Mouse (Mus musculus) layer of hippocampus, adult 8-10 months (tissue): ENCODE results near the gene Thumpd1. TPM values are rescaled to one million over a fixed set of nuclear protein-coding genes. Genes with fewer than 3 reads are reported as not detected.
"Not testable (repeated sequence)": the region's sequence is repeated elsewhere in the genome, so short reads cannot be mapped to it uniquely, and the experiment has no call there.

Experiments used
- DNase-seq, 2 experiments: peaks; one replicate each; pipeline ENCODE4 v3.0.0; 2022; ENCODE audit warnings: low spot score in 2 of 2
- total RNA-seq, 4 experiments: library from RNA; stranded (reverse); gene quantifications; 2 replicates each; pipeline ENCODE4 v1.2.4; 2022

Gene Thumpd1
- 10 to 100 TPM; 45.8 to 52.3 (median 50.7) TPM for total RNA-seq

GRCm38 (mm10) chr7:119720253-119720946, at the start of gene Thumpd1:
Gene Thumpd1, minus strand, starts transcription at chr7:119720798.
- DNase-seq, result peak; percentile 84 to 95

- DNase-seq, result no peak
Measured at GRCm38 (mm10) chr7:119769895-119770294, 49.3 kb upstream of the Thumpd1 start.

- DNase-seq, result no peak
Measured at GRCm38 (mm10) chr7:119766996-119767395, 46.4 kb upstream of the Thumpd1 start.

- DNase-seq, result no peak
Measured at GRCm38 (mm10) chr7:119764377-119764776, 43.8 kb upstream of the Thumpd1 start.

- DNase-seq, result no peak
Measured at GRCm38 (mm10) chr7:119762166-119762697, 41.6 kb upstream of the Thumpd1 start.

- DNase-seq, result no peak
Measured at GRCm38 (mm10) chr7:119760527-119760951, 39.9 kb upstream of the Thumpd1 start, which contains the start of gene Acsm3. Gene Acsm3, plus strand, starts transcription at chr7:119760923.

GRCm38 (mm10) chr7:119753696-119754095, 33.1 kb upstream of the Thumpd1 start:
- DNase-seq, result no peak

GRCm38 (mm10) chr7:119749942-119750341, 29.3 kb upstream of the Thumpd1 start:
- DNase-seq, result no peak

- no peak for DNase-seq
Measured at GRCm38 (mm10) chr7:119748761-119749160, 28.2 kb upstream of the Thumpd1 start.

GRCm38 (mm10) chr7:119745869-119746268, 25.3 kb upstream of the Thumpd1 start:
- no peak for DNase-seq

- no peak for DNase-seq
Measured at GRCm38 (mm10) chr7:119744321-119744720, 23.7 kb upstream of the Thumpd1 start.

- DNase-seq, result not testable (repeated sequence)
Measured at GRCm38 (mm10) chr7:119739798-119740468, 19.3 kb upstream of the Thumpd1 start.

GRCm38 (mm10) chr7:119738877-119739276, 18.3 kb upstream of the Thumpd1 start:
- DNase-seq, result no peak

GRCm38 (mm10) chr7:119731262-119731661, 10.7 kb upstream of the Thumpd1 start:
- DNase-seq, result peak in 1 of 2 experiments; percentile 13

GRCm38 (mm10) chr7:119727621-119728020, 7.0 kb upstream of the Thumpd1 start:
- DNase-seq, result no peak

GRCm38 (mm10) chr7:119720947-119721310, 331 bp upstream of the Thumpd1 start:
- DNase-seq, result no peak

GRCm38 (mm10) chr7:119714111-119714510, 6.5 kb downstream of the Thumpd1 start:
- DNase-seq, result no peak

GRCm38 (mm10) chr7:119694926-119695325, 25.7 kb downstream of the Thumpd1 start:
- no peak for DNase-seq

GRCm38 (mm10) chr7:119692302-119692701, 28.3 kb downstream of the Thumpd1 start:
- DNase-seq, result no peak

- DNase-seq, result no peak
Measured at GRCm38 (mm10) chr7:119689726-119690125, 30.9 kb downstream of the Thumpd1 start, which contains the start of gene Acsm4. Gene Acsm4, plus strand, starts transcription at chr7:119690026.

- DNase-seq, result no peak
Measured at GRCm38 (mm10) chr7:119682699-119683098, 37.9 kb downstream of the Thumpd1 start.

GRCm38 (mm10) chr7:119680107-119680506, 40.5 kb downstream of the Thumpd1 start:
- DNase-seq, result no peak
